ENCODE assay signal across 10 mouse cellular contexts in the genomic region with DNA sequence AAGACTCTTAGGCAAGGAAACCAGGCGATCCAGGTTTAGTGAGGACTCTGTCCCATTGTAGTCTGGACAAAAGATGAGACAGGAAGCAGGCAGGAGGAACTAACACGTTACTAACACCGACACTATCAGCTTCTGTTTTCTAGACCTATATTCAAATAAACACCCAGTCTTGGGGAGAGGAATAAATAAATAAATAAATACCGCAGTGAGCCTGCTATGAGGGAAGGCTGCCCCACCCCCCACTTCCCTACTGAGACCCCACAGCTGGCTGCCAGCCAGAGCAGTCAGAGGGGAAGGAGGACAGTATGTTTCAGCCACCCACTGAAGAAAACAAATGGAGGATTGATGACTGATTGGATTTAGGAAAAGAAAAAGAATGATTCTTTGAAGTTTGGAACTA. TPM values are rescaled to one million over a fixed set of nuclear protein-coding genes. Genes with fewer than 3 reads are reported as not detected.
A peak's percentile ranks its signal among the peaks of the same experiment; 100 is the strongest.
DNase-seq lines count a peak whose midpoint lies in the region; ATAC-seq and TF ChIP-seq lines count a peak whose summit lies in the region.
"Had no signal": no experiment of that assay in that cellular context is flagged by ENCODE, and none has a peak within 500 bp of the region (broad histone marks: within the 10 kb centered on the region; RNA-seq: fewer than 3 reads in every experiment).

No protein-coding gene starts in this region.

- DNase-seq in kidney, adult 2 months, result peak; percentile 24
- no peak for DNase-seq in kidney, adult 11 months
- DNase-seq in 416B (ENCODE audit: low read depth), result peak; percentile 44
- DNase-seq in kidney, postnatal 4 days, result peak; percentile 43 to 60
- no peak for DNase-seq in urinary bladder, postnatal 25 days (ENCODE audit: low spot score)
- DNase-seq in thymus, postnatal 10 days (ENCODE audit: low spot score in 2 of 2), result no peak
- DNase-seq: liver, embryonic 13.5 days; thymus, postnatal 25 days had no signal

- no peak overlapping the region for H3K4me3 ChIP-seq in kidney, adult 2 months (ENCODE audit: insufficient read depth, low read depth, low read length)
- no peak overlapping the region for H3K4me3 ChIP-seq in ES-Bruce4 (ENCODE audit: low read depth, low read length)
- H3K4me3 ChIP-seq: liver, embryonic 13.5 days had no signal

- no peaks in the 10 kb centered on the region for H3K4me1 ChIP-seq in kidney, adult 2 months (ENCODE audit: control insufficient read depth, insufficient read depth, low read length)
- peaks cover 2% of the 10 kb centered on the region for H3K4me1 ChIP-seq in ES-Bruce4 (ENCODE audit: control insufficient read depth, insufficient read depth, low read length)

- no peaks in the 10 kb centered on the region for H3K36me3 ChIP-seq in kidney, adult 2 months (ENCODE audit: control insufficient read depth, insufficient read depth, low read length)
- no peaks in the 10 kb centered on the region for H3K36me3 ChIP-seq in ES-Bruce4 (ENCODE audit: control insufficient read depth, insufficient read depth, low read length, poor library complexity, severe bottlenecking)
- H3K36me3 ChIP-seq: liver, embryonic 13.5 days had no signal

- WGBS in kidney, adult 2 months, result 31% methylated on average over 4 of the region's 4 CpGs

- no peak for TF ChIP-seq POLR2A in kidney, adult 2 months (IDR thresholded peaks at IDR 0.05; ENCODE audit: low read depth, low read length)
- no peak for TF ChIP-seq POLR2A in ES-Bruce4 (IDR thresholded peaks at IDR 0.05; ENCODE audit: insufficient read depth, low read length)

- H3K9me3 ChIP-seq in ES-Bruce4 (replicated peaks; ENCODE audit: control insufficient read depth, insufficient read depth, low read length, poor library complexity, severe bottlenecking), result no peaks in the 10 kb centered on the region
- H3K9me3 ChIP-seq: liver, embryonic 13.5 days had no signal

- H3K27ac ChIP-seq in kidney, adult 2 months (ENCODE audit: insufficient read depth, low read depth, low read length), result no peak overlapping the region
- peak overlapping the region; percentile 5; the same call in 1 of the 2 replicates for H3K27ac ChIP-seq in ES-Bruce4 (ENCODE audit: insufficient read depth, low read length)
- H3K27ac ChIP-seq: liver, embryonic 13.5 days had no signal

- TF ChIP-seq CTCF in kidney, adult 2 months (conservative IDR thresholded peaks at IDR 0.05; ENCODE audit: insufficient read depth, insufficient read length, low read depth, low read length), result no peak
- TF ChIP-seq CTCF in ES-Bruce4 (IDR thresholded peaks at IDR 0.05; ENCODE audit: low read depth, low read length), result no peak

- no peak for ATAC-seq in erythroid progenitor cell, adult 5-6 weeks (replicated peaks; ENCODE audit: low FRiP score, poor library complexity, severe bottlenecking)

- H3K27me3 ChIP-seq in kidney, adult 2 months (replicated peaks; ENCODE audit: control insufficient read depth, insufficient read depth, low read length), result no peaks in the 10 kb centered on the region
- H3K27me3 ChIP-seq in ES-Bruce4 (ENCODE audit: control insufficient read depth, insufficient read depth, low read length, poor library complexity, severe bottlenecking), result no peaks in the 10 kb centered on the region

- H3K9ac ChIP-seq in ES-Bruce4 (ENCODE audit: low read depth, poor library complexity, severe bottlenecking), result no peak overlapping the region
- H3K9ac ChIP-seq: liver, embryonic 13.5 days had no signal

- peak; percentile 58; the same call in 1 of the 2 replicates for TF ChIP-seq EP300 in ES-Bruce4 (IDR thresholded peaks at IDR 0.05; ENCODE audit: insufficient read depth, low read depth, low read length)

RNA-seq across cellular contexts. Expression of a gene that starts 9.2 kb away (rescaled TPM):
- polyA plus RNA-seq in kidney, adult 2 months (2012; rRNA removed), result 3.4 and 4.5 TPM in 2 replicates
- polyA plus RNA-seq in ES-Bruce4 (2011; ENCODE audit: insufficient read depth, insufficient read length, low read depth, missing spikeins), result 16.1 and 18.7 TPM in 2 replicates
- total RNA-seq in erythroid progenitor cell, adult 5-6 weeks (2015; ENCODE audit: low replicate concordance), result 20.5 and 20.9 TPM in 2 replicates
- total RNA-seq in erythroid progenitor cell, adult 5-6 weeks (2017; ENCODE audit: low replicate concordance), result 5.7 and 9.6 TPM in 2 replicates

Comparison
In these comparisons a context has a peak if more than half of its experiments do, and no peak if none do; other contexts are left out.
1. DNase-seq: peak in kidney, adult 2 months (single experiment), 416B (single experiment) and kidney, postnatal 4 days (2 of 2); none in kidney, adult 11 months (single experiment), urinary bladder, postnatal 25 days (single experiment) and thymus, postnatal 10 days (0 of 2).